Mouse (Mus musculus): ENCODE results near the gene Rap1gap.

The Rap1gap gene

GRCm38 (mm10) chr4:137722692-137723427, 58.3 kb downstream of the Rap1gap start:
- peak; percentile 85 to 86 for DNase-seq (ENCODE audit: low spot score in 2 of 2)

DNA sequence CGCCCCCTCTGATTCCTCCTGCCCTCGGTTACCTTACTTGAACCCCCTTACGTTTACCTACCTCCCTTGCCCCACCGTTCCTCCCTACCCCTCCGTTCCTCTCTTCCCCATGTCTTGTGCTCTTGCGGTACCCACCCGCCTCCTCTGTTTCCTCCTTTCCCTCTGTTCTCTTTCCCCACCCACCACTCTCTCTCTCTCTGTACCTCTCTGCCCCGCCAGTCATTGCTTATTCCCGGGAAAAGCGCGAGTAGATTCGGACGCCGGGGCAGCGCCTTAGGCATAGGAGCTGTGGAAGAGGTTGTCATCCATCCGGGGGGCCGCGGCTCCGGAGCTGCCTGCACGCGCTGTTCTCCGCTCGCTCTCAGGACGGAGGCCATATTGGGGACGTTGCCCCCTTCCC, 59.0 kb downstream of the Rap1gap start:
- no peak for DNase-seq (ENCODE audit: low spot score in 2 of 2)

DNA sequence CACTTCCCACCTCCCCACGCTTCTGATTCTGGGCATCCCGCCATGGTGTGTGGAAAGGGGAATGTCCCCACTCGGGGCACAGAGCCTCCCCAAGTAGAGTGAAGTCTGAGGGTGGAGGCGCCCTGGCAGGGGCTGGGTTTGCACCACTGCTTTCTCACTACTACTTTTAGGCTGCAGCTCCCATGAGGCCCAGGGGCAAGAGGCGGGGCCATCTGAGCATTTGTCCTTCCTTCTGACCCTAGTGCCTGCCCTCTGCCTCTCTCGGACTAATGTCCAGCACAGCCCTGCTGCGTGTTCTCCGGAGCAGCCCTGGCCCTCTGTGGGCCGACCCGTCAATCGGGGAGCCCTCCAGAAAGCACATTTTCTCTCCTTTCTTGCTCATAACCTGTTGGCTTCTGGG, 59.7 kb downstream of the Rap1gap start:
- no peak for DNase-seq (ENCODE audit: low spot score in 2 of 2)

- DNase-seq (ENCODE audit: low spot score in 2 of 2) = peak in 1 of 2 experiments; percentile 53
These were observed 60.2 kb downstream of the Rap1gap start for GRCm38 (mm10) chr4:137724766-137725165.

DNA sequence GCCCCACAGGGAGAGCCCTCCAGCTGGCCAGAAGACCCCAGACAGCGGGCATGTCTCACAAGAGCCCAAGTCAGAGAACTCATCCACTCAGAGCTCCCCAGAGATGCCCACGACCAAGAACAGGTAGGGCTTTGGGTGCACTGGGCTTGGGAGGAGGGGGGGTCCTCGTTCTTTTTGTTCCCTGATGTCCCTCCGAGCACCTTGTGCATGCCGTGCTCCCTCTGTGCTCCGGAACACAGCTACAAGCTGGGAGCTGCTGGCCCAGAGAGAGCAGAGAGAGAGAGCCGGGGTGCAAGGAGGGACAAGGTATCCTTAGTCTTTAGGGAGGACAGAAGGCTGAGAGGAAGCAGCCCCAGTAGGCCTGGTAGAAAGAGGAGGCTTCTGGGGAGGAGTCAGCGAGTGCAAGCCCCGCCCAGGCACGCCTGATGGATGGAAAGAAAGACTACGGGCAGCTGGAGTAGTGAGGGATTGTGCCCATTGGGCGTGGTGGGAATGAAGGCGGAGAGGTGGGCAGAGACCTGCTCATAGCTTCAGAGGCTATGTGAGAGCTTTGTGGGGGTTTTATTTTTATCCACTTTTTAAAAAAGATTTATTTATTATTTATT, 61.1 kb downstream of the Rap1gap start:
- DNase-seq (ENCODE audit: low spot score in 2 of 2) = no peak

GRCm38 (mm10) chr4:137726739-137727505, 62.4 kb downstream of the Rap1gap start:
- DNase-seq (ENCODE audit: low spot score in 2 of 2) = peak; percentile 65 to 74

DNA sequence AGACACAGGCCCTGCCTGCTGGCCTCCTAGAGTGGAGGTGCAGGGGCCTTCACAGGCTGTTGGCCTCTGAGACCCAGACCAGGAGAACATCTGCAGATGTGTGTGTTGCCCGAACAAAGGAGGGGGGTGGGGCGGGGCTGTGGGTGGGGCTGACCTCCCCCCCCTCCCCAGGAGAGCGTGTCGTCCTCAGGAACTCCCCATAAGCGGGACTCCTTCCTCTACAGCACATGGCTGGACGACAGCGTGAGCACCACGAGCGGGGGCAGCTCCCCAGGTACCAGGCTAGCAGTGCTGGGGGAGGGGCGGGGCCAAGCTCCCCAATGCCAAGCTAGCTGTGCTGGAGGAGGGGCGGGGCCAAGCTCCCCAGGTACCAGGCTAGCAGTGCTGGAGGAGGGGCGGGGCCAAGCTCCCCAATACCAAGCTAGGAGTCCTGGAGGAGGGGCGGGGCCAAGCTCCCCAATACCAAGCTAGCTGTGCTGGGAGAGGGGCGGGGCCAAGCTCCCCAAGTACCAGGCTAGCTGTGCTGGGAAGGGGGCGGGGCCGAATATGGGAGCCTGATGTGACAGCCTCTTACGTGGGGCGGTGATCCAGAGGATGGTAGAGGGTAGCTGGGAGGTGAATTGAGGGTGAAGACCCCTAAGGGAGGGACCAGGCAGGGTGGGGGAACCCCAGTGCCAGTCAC, 63.1 kb downstream of the Rap1gap start:
- DNase-seq (ENCODE audit: low spot score in 2 of 2) = peak; percentile 65 to 75

- DNase-seq (ENCODE audit: low spot score in 2 of 2) = peak; percentile 70 to 71
These were observed 64.1 kb downstream of the Rap1gap start for GRCm38 (mm10) chr4:137728399-137729154.

DNA sequence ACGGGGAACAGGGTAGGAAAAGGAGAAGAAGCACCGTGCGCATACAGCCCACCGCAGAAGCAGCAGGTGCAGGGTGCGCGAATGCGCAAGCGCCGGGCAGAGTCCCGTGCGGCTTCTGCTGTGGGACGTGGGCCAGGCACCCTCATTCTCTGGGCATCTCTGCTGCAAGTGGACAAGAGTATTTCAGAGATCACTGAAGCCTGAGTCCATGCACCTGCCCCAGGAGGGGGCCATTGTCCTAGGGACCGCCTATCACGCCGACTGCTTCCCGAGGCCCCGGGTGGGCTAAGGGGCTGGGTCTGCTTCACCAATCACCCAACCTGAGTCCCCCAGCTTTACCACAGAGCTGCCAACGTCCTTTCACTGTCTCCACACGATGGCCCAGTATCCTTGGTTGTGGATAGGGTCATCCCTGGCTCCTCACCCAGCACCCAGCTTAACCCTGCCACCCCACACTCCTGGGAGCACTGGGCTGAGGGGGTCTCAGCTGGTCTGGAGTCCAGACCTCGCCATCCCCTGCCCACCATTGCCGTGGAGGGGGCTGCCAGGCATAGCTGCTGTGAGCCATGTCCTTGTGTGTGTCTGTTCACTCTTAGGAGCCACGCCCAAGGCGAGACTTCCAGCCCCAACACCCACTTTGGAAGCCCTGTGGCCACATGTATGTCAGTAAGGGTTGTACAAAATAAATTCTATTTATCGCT, 64.8 kb downstream of the Rap1gap start:
- DNase-seq (ENCODE audit: low spot score in 2 of 2) = no peak

DNA sequence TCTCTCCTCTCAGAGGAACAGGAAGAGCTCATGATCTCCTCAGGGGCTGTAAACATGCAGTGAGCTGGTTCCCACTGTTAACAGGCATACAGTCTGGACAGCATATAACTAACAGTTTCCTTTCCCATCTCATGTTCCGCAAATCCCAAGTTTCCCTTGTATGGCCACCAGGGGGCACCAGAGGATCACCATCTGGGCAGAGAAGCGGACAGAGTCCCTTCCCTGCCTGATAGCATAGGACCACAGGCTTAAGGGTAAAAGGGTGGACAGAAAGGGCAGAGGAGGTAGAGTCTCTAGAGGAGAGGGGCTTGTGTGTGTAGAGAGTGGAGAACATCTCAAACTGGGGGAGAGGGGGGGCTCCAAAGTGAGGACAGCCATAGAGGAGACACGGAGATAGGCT, 65.6 kb downstream of the Rap1gap start:
- DNase-seq (ENCODE audit: low spot score in 2 of 2) = peak; percentile 91 to 95

GRCm38 (mm10) chr4:137730757-137731156, 66.2 kb downstream of the Rap1gap start:
- DNase-seq (ENCODE audit: low spot score in 2 of 2) = no peak

DNA sequence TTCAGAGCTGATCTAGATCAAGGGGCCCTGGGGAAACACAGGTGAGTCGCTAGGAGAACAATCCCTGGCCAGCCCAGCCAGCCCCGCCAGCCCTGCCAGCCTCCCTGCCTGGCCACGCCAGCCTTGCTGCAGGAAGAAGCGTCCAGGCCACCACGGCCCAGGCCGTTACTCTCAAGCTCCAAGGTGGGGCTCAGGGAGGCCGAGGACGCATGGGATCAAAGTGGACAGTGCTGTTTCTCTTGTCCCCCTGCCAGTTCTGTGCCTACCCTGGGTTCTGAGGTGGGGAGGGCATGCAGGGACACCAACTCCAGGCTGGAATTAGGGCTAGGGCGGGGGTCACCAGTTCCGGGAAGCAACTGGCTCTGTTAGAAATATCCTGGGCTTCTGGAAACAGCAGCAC, 67.4 kb downstream of the Rap1gap start:
- DNase-seq (ENCODE audit: low spot score in 2 of 2) = no peak

- no peak for DNase-seq (ENCODE audit: low spot score in 2 of 2)
These were observed 67.8 kb downstream of the Rap1gap start for GRCm38 (mm10) chr4:137732361-137732760.

- DNase-seq (ENCODE audit: low spot score in 2 of 2) = no peak
These were observed 68.4 kb downstream of the Rap1gap start for GRCm38 (mm10) chr4:137732962-137733361.

DNA sequence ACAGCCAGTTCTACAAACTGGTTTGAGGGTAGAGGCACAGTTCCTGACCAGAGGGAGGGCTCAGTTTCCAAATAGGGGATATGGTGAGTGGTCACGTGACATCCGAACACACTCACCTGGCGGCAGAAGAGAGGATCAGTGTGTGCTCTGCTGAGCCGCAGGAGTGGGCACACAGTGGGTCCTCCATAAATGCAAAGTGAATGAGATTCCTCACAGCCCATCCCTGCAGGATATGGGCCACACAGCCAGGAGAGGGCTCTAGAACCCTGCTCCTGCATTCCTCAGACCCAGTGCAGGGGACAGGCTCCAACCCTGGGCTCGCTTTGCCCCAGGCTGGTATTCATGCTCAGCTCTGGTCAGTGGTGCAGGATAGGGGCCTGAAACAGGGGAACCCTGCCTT, 68.9 kb downstream of the Rap1gap start:
- no peak for DNase-seq (ENCODE audit: low spot score in 2 of 2)

GRCm38 (mm10) chr4:137736220-137736701, 71.7 kb downstream of the Rap1gap start:
- DNase-seq (ENCODE audit: low spot score in 2 of 2) = no peak

DNA sequence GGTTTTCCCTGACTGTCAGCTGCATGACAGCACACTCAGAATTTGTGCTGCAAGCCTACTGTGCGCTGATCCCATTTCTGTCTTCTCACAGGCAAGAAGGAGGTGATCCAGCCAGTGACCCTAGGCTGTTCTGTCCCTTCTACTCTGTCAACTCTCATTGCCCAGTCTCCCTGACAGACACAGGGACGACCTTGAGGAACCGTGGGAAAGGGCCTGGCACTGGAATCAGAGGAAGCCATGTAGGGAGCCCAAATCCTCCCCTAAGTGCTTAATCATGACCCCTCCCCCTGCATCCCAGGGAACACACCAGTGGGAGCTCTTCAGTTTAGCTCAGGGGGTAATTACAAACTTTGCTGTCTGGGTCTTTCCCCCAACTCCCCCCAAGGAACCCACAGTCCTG, 73.2 kb downstream of the Rap1gap start:
- no peak for DNase-seq (ENCODE audit: low spot score in 2 of 2)

DNA sequence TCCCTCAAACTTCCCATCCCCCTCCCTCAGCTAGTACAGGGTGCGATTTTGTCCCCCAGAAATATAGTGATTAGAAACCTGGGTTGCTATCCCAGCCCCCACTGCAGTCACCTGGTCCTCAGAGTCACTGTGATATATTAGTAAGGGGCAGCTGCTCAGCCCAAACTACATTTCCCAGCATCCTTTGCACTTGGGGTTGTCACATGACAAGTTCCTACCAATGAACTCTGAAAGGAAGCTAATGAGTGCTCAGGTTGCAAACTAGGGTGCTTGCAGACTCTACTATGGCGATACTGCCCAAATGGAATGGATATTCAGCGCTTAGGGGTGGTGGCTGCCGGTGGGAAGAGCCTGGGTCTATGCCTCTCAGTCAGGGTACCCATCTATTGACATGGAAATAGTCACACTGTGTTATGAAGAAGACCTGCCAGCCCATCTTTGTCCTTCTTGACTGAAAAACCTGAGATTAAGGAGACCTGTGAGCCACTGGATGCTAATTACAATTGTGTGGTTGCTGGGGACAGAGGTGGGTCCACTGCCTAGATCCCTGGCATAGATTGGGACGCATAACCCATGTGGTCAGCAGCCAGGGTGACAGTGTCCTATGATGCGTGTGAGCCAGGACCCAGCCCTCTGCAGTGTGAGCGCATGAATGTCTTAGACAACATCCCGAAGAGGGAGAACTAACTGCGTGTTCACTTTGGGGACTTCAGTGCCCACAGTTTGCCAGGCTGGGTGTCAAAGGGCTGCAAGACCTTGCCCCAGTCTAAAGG, 74.8 kb downstream of the Rap1gap start:
- DNase-seq (ENCODE audit: low spot score in 2 of 2) = peak in 1 of 2 experiments; percentile 72

DNA sequence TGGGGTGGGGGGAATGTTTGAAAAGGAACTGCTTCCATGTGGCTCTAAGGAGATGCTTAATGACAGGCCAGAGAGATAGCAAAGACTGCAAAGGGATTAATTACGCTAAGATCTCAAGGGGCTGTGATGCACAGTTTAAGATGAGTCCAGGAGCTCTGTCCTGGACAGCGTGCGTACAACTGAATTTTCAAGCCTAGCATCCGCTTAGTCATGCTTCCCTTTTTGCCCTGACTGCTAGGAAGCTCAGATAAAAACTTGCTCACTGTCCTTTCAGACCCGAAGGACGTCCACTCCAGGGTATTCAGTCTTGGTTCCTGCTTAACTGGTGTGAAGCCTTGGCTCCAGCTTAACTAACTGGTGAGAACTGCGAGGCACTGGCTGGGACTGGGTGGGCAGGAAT, 75.8 kb downstream of the Rap1gap start:
- no peak for DNase-seq (ENCODE audit: low spot score in 2 of 2)

DNA sequence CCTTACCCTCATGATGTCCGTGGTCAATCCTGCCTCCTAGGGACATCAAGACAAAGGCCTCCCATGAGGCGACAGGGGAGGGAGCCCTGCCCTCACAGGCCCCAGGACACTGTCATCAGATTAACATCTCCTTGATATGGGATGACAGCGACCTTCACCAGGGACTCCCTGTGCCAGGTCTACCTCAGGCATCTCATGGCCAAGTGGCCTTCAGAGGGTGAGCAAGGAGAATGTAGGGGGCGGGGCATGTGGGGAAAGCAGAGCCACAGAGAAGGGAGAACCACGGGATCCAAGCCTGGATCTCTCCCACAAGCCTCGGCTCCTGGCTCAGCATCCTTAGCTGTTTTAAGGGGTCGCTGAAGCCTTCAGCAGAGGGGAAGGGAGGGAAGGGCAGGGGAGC, 79.3 kb downstream of the Rap1gap start:
- no peak for DNase-seq (ENCODE audit: low spot score in 2 of 2)
